Comparison of ENCODE assay signal across 8 mouse cellular contexts in genomic region chr2:124609711-124610585, GRCm38 (mm10).
DNase-seq lines count a peak whose midpoint lies in the region; ATAC-seq and TF ChIP-seq lines count a peak whose summit lies in the region.

No protein-coding gene starts in this region.

- ATAC-seq in liver, postnatal 0 days = peak; percentile 81
- peak; percentile 83 for ATAC-seq in neural tube, embryonic 15.5 days (ENCODE audit: low FRiP score)

- intact Hi-C loops in heart, postnatal 36 days (cut with DNase I) = loop anchor here (2.0 to 10.0 kb wide), 10 partner anchors 42 to 575 kb away; partner anchors contain the start of gene Myef2

- no peak overlapping the region for H3K27ac ChIP-seq in ES-E14 (ENCODE audit: insufficient read depth, low read depth, low read length, poor library complexity, severe bottlenecking)
- H3K27ac ChIP-seq in cerebellum, adult 2 months (ENCODE audit: insufficient read depth, low read length) = peak overlapping the region; percentile 96
- H3K27ac ChIP-seq in liver, postnatal 0 days (ENCODE audit: low read depth) = peak overlapping the region; percentile 75
- peak overlapping the region; percentile 98 for H3K27ac ChIP-seq in neural tube, embryonic 15.5 days (replicated peaks)

- no peaks in the 10 kb centered on the region for H3K9me3 ChIP-seq in ES-E14 (ENCODE audit: control insufficient read depth, insufficient read depth, low read depth, low read length)
- H3K9me3 ChIP-seq in liver, postnatal 0 days (ENCODE audit: low read length) = no peaks in the 10 kb centered on the region
- no peaks in the 10 kb centered on the region for H3K9me3 ChIP-seq in neural tube, embryonic 15.5 days (replicated peaks)

- H3K4me2 ChIP-seq in liver, postnatal 0 days (ENCODE audit: low read depth, low read length) = peak overlapping the region; percentile 86
- peak overlapping the region; percentile 85 for H3K4me2 ChIP-seq in neural tube, embryonic 15.5 days

- peak overlapping the region; percentile 70 for H3K9ac ChIP-seq in ES-E14 (ENCODE audit: insufficient read depth, low read depth, low read length, poor library complexity, severe bottlenecking)
- peak overlapping the region; percentile 54 for H3K9ac ChIP-seq in liver, postnatal 0 days (replicated peaks)
- H3K9ac ChIP-seq in neural tube, embryonic 15.5 days (replicated peaks) = peak overlapping the region; percentile 72

- no peak for TF ChIP-seq CTCF in cerebellum, adult 2 months (IDR thresholded peaks at IDR 0.05; ENCODE audit: borderline replicate concordance, insufficient read depth, low read depth, low read length)
- TF ChIP-seq CTCF in liver, postnatal 0 days (IDR thresholded peaks at IDR 0.05; ENCODE audit: low read depth) = 0 out of 2 replicates have a peak, but pooled peaks have one; percentile 7

- no peaks in the 10 kb centered on the region for H3K27me3 ChIP-seq in cerebellum, adult 2 months (ENCODE audit: control insufficient read depth, insufficient read depth, low read length)
- peaks cover 17% of the 10 kb centered on the region for H3K27me3 ChIP-seq in liver, postnatal 0 days (ENCODE audit: insufficient read depth, low read length)
- H3K27me3 ChIP-seq in neural tube, embryonic 15.5 days (replicated peaks) = no peaks in the 10 kb centered on the region

- peak; percentile 17; the same call in 1 of the 2 replicates for TF ChIP-seq POLR2A in cerebellum, adult 2 months (IDR thresholded peaks at IDR 0.05; ENCODE audit: borderline replicate concordance, insufficient read depth, low read length)

- DNase-seq in ES-E14 (ENCODE audit: low read depth, low spot score) = peak; percentile 40
- peak; percentile 77 to 82 for DNase-seq in cerebellum, adult 2 months
- peak; percentile 77 for DNase-seq in forelimb bud, embryonic 11.5 days (ENCODE audit: low read depth, low spot score)
- peak; percentile 90 to 94 for DNase-seq in heart, postnatal 36 days
- peak; percentile 61 to 78 for DNase-seq in layer of hippocampus, adult 18-20 months (ENCODE audit: low spot score in 2 of 2)
- DNase-seq in liver, postnatal 0 days = peak; percentile 75
- DNase-seq in thymus, postnatal 14 days = peak; percentile 8

- H3K36me3 ChIP-seq in ES-E14 (ENCODE audit: control insufficient read depth, insufficient read depth, low read length, poor library complexity, severe bottlenecking) = no peaks in the 10 kb centered on the region
- no peaks in the 10 kb centered on the region for H3K36me3 ChIP-seq in liver, postnatal 0 days (replicated peaks; ENCODE audit: insufficient read depth, low read length)
- H3K36me3 ChIP-seq in neural tube, embryonic 15.5 days = no peaks in the 10 kb centered on the region

- TF ChIP-seq EP300 in liver, postnatal 0 days (IDR thresholded peaks at IDR 0.05; ENCODE audit: low read depth) = no peak

- peak overlapping the region; percentile 79 to 84 for H3K4me3 ChIP-seq in ES-E14 (ENCODE audit: insufficient read depth in 1 of 2, low read depth in 1 of 2, low read length in 2 of 2, poor library complexity in 1 of 2, severe bottlenecking in 1 of 2)
- H3K4me3 ChIP-seq in cerebellum, adult 2 months (replicated peaks; ENCODE audit: insufficient read depth, low read depth, low read length) = peak overlapping the region; percentile 94
- H3K4me3 ChIP-seq in liver, postnatal 0 days (ENCODE audit: low read depth, low read length) = peak overlapping the region; percentile 60
- H3K4me3 ChIP-seq in neural tube, embryonic 15.5 days (replicated peaks) = peak overlapping the region; percentile 65

- no peaks in the 10 kb centered on the region for H3K4me1 ChIP-seq in ES-E14 (ENCODE audit: control insufficient read depth in 2 of 2, insufficient read depth in 2 of 2, low read length in 2 of 2, poor library complexity in 1 of 2)
- peaks cover 3% of the 10 kb centered on the region; the same call in 1 of the 2 replicates for H3K4me1 ChIP-seq in cerebellum, adult 2 months (ENCODE audit: control insufficient read depth, insufficient read depth, low read length)
- H3K4me1 ChIP-seq in liver, postnatal 0 days (ENCODE audit: insufficient read depth) = peaks cover 9% of the 10 kb centered on the region
- H3K4me1 ChIP-seq in neural tube, embryonic 15.5 days = peaks cover 50% of the 10 kb centered on the region

- in situ Hi-C loops in ES-E14 (cut with MboI; ENCODE audit: low sequenced_read_pairs in 2 of 2, unreplicated experiment in 2 of 2) = no loop called here

- WGBS in cerebellum, adult 2 months = under 1% methylated on average over 78 of the region's 80 CpGs
- WGBS in liver, postnatal 0 days (ENCODE audit: insufficient replicate concordance) = under 1% methylated on average over 75 of the region's 80 CpGs
- under 1% methylated on average over 76 of the region's 80 CpGs for WGBS in neural tube, embryonic 15.5 days

TF ChIP-seq in ES-E14, 5 proteins besides CTCF, POLR2A, EP300 and RAD21:
- TF ChIP-seq CHD2 (IDR thresholded peaks at IDR 0.05; ENCODE audit: low read depth, low read length) = no peak
- peak; percentile 47; the same call in 1 of the 2 replicates for TF ChIP-seq HCFC1 (IDR thresholded peaks at IDR 0.05; ENCODE audit: borderline replicate concordance, insufficient read depth, low read length)

Comparison
In these comparisons a context has a peak if more than half of its experiments do, and no peak if none do; other contexts are left out.
1. DNase-seq: peak in every context shown above with its lines; median percentile 92 in heart, postnatal 36 days; 80 in cerebellum, adult 2 months; 77 in forelimb bud, embryonic 11.5 days; 75 in liver, postnatal 0 days; 70 in layer of hippocampus, adult 18-20 months; 40 in ES-E14; 8 in thymus, postnatal 14 days.